Mouse (Mus musculus) heart, embryonic 11.5 days (tissue): ENCODE data around the gene Iqcf4. TPM values are rescaled to one million over a fixed set of nuclear protein-coding genes. Genes with fewer than 3 reads are reported as not detected.

Experiments used
- ATAC-seq: fragments of 200-750 bp; cut with Nextera tagmentation; replicated peaks from 2 replicates; pipeline ENCODE4 v1.8.0; 2017; ENCODE audit warnings: moderate library complexity; ENCODE audit not compliant: insufficient number of reproducible peaks, low FRiP score, low TSS enrichment
- H3K27ac ChIP-seq: fragments of 300-500 bp; sonication (generic); 2 replicates; pipeline ENCODE4 v1.5.1; 2014; ENCODE audit warnings: mild to moderate bottlenecking, low read depth, low read length
- H3K27me3 ChIP-seq: fragments of 300-500 bp; sonication (generic); 2 replicates; pipeline ENCODE4 v1.6.1; 2014; ENCODE audit warnings: mild to moderate bottlenecking, low read length, mixed read lengths; ENCODE audit not compliant: control insufficient read depth, insufficient read depth
- H3K36me3 ChIP-seq: fragments of 300-500 bp; sonication (generic); 2 replicates; pipeline ENCODE4 v1.6.1; 2014; ENCODE audit warnings: mild to moderate bottlenecking, low read length, moderate library complexity, mixed read lengths; ENCODE audit not compliant: control insufficient read depth, insufficient read depth
- H3K4me1 ChIP-seq: fragments of 300-500 bp; sonication (generic); 2 replicates; pipeline ENCODE4 v1.6.1; 2014; ENCODE audit warnings: low read length; ENCODE audit not compliant: control insufficient read depth, insufficient read depth
- H3K4me2 ChIP-seq: fragments of 300-500 bp; sonication (generic); 2 replicates; pipeline ENCODE4 v1.6.1; 2014; ENCODE audit warnings: mild to moderate bottlenecking, moderate library complexity
- H3K4me3 ChIP-seq: fragments of 300-500 bp; sonication (generic); 2 replicates; pipeline ENCODE4 v1.5.1; 2014; ENCODE audit warnings: low read depth, low read length
- H3K9ac ChIP-seq: fragments of 300-500 bp; sonication (generic); 2 replicates; pipeline ENCODE4 v1.6.1; 2014; ENCODE audit warnings: mild to moderate bottlenecking, low read depth, low read length, moderate library complexity
- H3K9me3 ChIP-seq: fragments of 300-500 bp; sonication (generic); replicated peaks from 2 replicates; pipeline ENCODE4 v1.6.1; 2016; ENCODE audit warnings: low read length; ENCODE audit not compliant: control insufficient read depth
- WGBS: fragments of 180-500 bp; shearing (Covaris S2); extraction: QIAGEN DNeasy Blood & Tissue Kit; methylation state at CpG from one replicate; pipeline ENCODE4 v1.1.7; 2014; ENCODE audit not compliant: insufficient replicate concordance; 5-methylcytosine and 5-hydroxymethylcytosine counted together
- polyA plus RNA-seq: library from polyadenylated mRNA; unstranded; fragments of >200 nt; fragmentation: Nextera tagmentation; extraction: Ambion mirVana; gene quantifications from 2 replicates; pipeline ENCODE4 v1.2.1, GENCODE M21; 2014

Iqcf4 gene
- polyA plus RNA-seq, 1 experiment from 2014 or later = not detected

GRCm38 (mm10) chr9:106562291-106562690 lies 8.5 kb downstream of the Iqcf4 start:
- ATAC-seq = no peak
- no peaks in the 10 kb centered on the region for H3K27me3 ChIP-seq
- no peak overlapping the region for H3K4me2 ChIP-seq

DNA sequence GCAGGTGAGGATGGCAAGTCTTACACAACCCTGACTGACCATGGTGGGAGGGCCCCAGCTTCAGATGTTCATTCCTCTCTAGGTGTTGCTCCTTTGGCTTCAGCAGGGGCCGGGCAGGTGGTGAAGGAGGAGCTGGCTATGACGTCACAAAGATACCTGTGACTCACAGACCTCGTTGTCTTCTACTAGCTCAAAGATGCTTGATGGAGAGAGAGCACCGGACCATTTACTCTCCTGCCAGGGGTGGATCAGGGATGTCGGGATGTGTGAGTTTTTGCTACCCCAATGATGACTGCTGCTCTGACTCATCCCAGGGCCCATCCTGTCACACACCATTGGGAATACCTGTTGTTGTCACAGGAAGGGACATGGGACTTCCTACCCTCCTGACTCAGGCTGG lies 9.3 kb downstream of the Iqcf4 start, which contains the start of gene Iqcf3:
TSS of gene Iqcf3 (minus strand) at position 101 of the 400 bp plus-strand sequence.
- ATAC-seq = no peak
- 76% methylated on average over 5 of the region's 5 CpGs for WGBS
- no peaks in the 10 kb centered on the region for H3K36me3 ChIP-seq
- no peaks in the 10 kb centered on the region for H3K27me3 ChIP-seq
- no peak within 1 kb of the TSS for H3K27ac ChIP-seq
- H3K4me1 ChIP-seq = no peaks in the 10 kb centered on the region
- no peak within 1 kb of the TSS for H3K9ac ChIP-seq
- H3K4me2 ChIP-seq = no peak within 1 kb of the TSS
- no peak within 1 kb of the TSS for H3K4me3 ChIP-seq
- no peaks in the 10 kb centered on the region for H3K9me3 ChIP-seq

More at GRCm38 (mm10) chr9:106562291-106562690, 8.5 kb downstream of the Iqcf4 start:
- Histone ChIP-seq H3K4me1 (no peaks in the 10 kb centered on the region), H3K27ac (no peak overlapping the region), H3K9ac (no peak overlapping the region), H3K4me3 (no peak overlapping the region), H3K9me3 (no peaks in the 10 kb centered on the region), H3K36me3 (no peaks in the 10 kb centered on the region)
- WGBS = 83% methylated on average over 11 of the region's 11 CpGs

- H3K4me2 ChIP-seq = no peak overlapping the region
- H3K4me1 ChIP-seq = no peaks in the 10 kb centered on the region
- no peak overlapping the region for H3K4me3 ChIP-seq
- H3K9ac ChIP-seq = no peak overlapping the region
- no peaks in the 10 kb centered on the region; the same call in 1 of the 2 replicates for H3K9me3 ChIP-seq
- no peak overlapping the region for H3K27ac ChIP-seq
- ATAC-seq = no peak
- 80% methylated on average over 11 of the region's 11 CpGs for WGBS
- no peaks in the 10 kb centered on the region for H3K27me3 ChIP-seq
- no peaks in the 10 kb centered on the region for H3K36me3 ChIP-seq
Measured at GRCm38 (mm10) chr9:106534975-106535374, 35.8 kb downstream of the Iqcf4 start.

GRCm38 (mm10) chr9:106534296-106534695 lies 36.5 kb downstream of the Iqcf4 start:
- no peak overlapping the region for H3K9ac ChIP-seq
- H3K36me3 ChIP-seq = no peaks in the 10 kb centered on the region
- WGBS = 91% methylated on average over 7 of the region's 7 CpGs
- no peak for ATAC-seq
- H3K4me2 ChIP-seq = no peak overlapping the region
- H3K4me3 ChIP-seq = no peak overlapping the region
- no peaks in the 10 kb centered on the region for H3K27me3 ChIP-seq
- H3K27ac ChIP-seq = no peak overlapping the region
- H3K9me3 ChIP-seq = no peaks in the 10 kb centered on the region
- no peaks in the 10 kb centered on the region for H3K4me1 ChIP-seq

DNA sequence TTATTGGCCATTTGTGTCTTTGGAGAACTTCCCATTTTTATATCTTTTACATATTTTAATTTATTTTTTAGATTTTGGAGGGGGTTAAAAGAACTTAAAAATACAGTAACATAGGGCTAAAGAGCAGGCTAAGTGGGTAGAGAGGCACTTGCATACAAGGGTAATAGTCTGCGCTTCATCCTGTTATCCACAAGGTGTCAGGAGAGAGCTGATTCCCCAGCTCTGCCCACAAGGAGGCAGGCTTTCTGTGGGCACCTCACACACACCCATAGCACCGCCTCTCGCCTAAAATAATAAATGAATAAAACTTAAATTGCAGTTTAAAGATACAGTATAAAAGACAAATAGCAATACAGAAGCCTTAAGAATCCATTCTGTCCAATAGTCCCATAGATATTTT lies 39.0 kb downstream of the Iqcf4 start:
- no peak overlapping the region for H3K9ac ChIP-seq
- H3K4me2 ChIP-seq = no peak overlapping the region
- no peak overlapping the region for H3K4me3 ChIP-seq
- H3K36me3 ChIP-seq = no peaks in the 10 kb centered on the region
- H3K27ac ChIP-seq = no peak overlapping the region
- no peaks in the 10 kb centered on the region for H3K27me3 ChIP-seq
- no peaks in the 10 kb centered on the region for H3K9me3 ChIP-seq
- 32% methylated on average over 3 of the region's 3 CpGs for WGBS
- no peaks in the 10 kb centered on the region for H3K4me1 ChIP-seq
- no peak for ATAC-seq

DNA sequence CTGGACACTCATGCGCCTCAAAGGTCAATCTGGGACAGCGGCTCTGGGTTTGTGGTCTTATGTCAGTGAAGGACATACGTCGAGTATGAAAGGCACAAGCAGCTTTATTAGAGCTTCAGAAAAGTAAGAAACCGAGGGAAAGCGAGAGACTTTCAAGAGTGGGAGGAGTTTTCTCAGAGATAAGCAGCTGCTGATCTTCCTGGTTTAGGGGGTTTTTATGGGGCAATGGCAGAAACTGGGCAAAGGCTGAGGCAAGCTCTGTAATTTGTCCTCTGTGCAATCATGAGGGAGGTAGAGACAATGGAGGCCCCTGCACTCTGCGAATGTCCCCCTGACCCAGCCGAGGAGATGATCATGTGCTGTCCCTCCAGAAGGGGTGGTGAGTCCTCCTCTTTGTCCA lies 50.9 kb downstream of the Iqcf4 start:
- Histone ChIP-seq H3K9ac (no peak overlapping the region), H3K36me3 (no peaks in the 10 kb centered on the region), H3K9me3 (no peaks in the 10 kb centered on the region), H3K4me1 (no peaks in the 10 kb centered on the region), H3K27ac (no peak overlapping the region), H3K4me3 (no peak overlapping the region), H3K27me3 (peaks cover 4% of the 10 kb centered on the region), H3K4me2 (no peak overlapping the region)
- no peak for ATAC-seq
- WGBS = 70% methylated on average over 8 of the region's 8 CpGs

GRCm38 (mm10) chr9:106519433-106519832 lies 51.4 kb downstream of the Iqcf4 start:
- no peaks in the 10 kb centered on the region for H3K4me1 ChIP-seq
- ATAC-seq = no peak
- H3K9me3 ChIP-seq = no peaks in the 10 kb centered on the region
- no peak overlapping the region for H3K27ac ChIP-seq
- H3K36me3 ChIP-seq = no peaks in the 10 kb centered on the region
- H3K9ac ChIP-seq = no peak overlapping the region
- no peak overlapping the region for H3K4me2 ChIP-seq
- H3K4me3 ChIP-seq = no peak overlapping the region
- 65% methylated on average over 2 of the region's 2 CpGs for WGBS
- peaks cover 4% of the 10 kb centered on the region for H3K27me3 ChIP-seq

Other genes starting within 250 kb of the Iqcf4 start
- 19.8 and 22.0 TPM in 2 replicates for gene Dusp7, start 202.4 kb downstream of the Iqcf4 start, polyA plus RNA-seq
- 695 and 851 TPM in 2 replicates for gene Rpl29, start 141.5 kb downstream of the Iqcf4 start, polyA plus RNA-seq
- 23.2 and 27.7 TPM in 2 replicates for gene Acy1, start 132.7 kb downstream of the Iqcf4 start, polyA plus RNA-seq
- gene Abhd14b, start 123.5 kb downstream of the Iqcf4 start, polyA plus RNA-seq = 4.7 and 5.0 TPM in 2 replicates
- 41.2 and 41.9 TPM in 2 replicates for gene Abhd14a, start 123.3 kb downstream of the Iqcf4 start, polyA plus RNA-seq
- gene Pcbp4, start 117.7 kb downstream of the Iqcf4 start, polyA plus RNA-seq = 77.0 and 80.4 TPM in 2 replicates
- gene Gpr62, start 105.1 kb downstream of the Iqcf4 start, polyA plus RNA-seq = 0.25 and 0.46 TPM in 2 replicates
- gene Rrp9, start 95.0 kb downstream of the Iqcf4 start, polyA plus RNA-seq = 31.3 and 32.9 TPM in 2 replicates
- gene Parp3, start 94.0 kb downstream of the Iqcf4 start, polyA plus RNA-seq = 1.0 and 1.9 TPM in 2 replicates
- gene Iqcf1, start 71.0 kb downstream of the Iqcf4 start, polyA plus RNA-seq = not detected in 2 replicates
- not detected in 2 replicates for gene Iqcf5, start 56.4 kb downstream of the Iqcf4 start, polyA plus RNA-seq
- not detected in 2 replicates for gene Iqcf3, start 9.4 kb downstream of the Iqcf4 start, polyA plus RNA-seq
- gene Iqcf6, start 55.6 kb upstream of the Iqcf4 start, polyA plus RNA-seq = not detected in 2 replicates
- 0.18 TPM in 1 of 2 replicates, not detected in the other for gene Grm2, start 85.1 kb upstream of the Iqcf4 start, polyA plus RNA-seq
- 34.7 and 36.8 TPM in 2 replicates for gene Tex264, start 114.9 kb upstream of the Iqcf4 start, polyA plus RNA-seq
- 3.2 and 5.8 TPM in 2 replicates for gene Rad54l2, start 218.2 kb upstream of the Iqcf4 start, polyA plus RNA-seq